Mouse (Mus musculus) erythroblast, embryonic 14.5 days (primary cell): ENCODE measurements at regions not wholly inside any gene's neighbourhood (a gene's known extent, or its start where the extent isn't known, plus 50 kb on each side); places are given as distances from the start of the nearest gene placed in this dataset.

Experiments
- H3K27me3 ChIP-seq: 2 replicates; pipeline ENCODE4 v1.6.1; 2012; ENCODE audit warnings: inconsistent platforms; ENCODE audit not compliant: control insufficient read depth
- H3K36me3 ChIP-seq: 2 replicates; pipeline ENCODE4 v1.6.1; 2012; ENCODE audit warnings: mild to moderate bottlenecking, inconsistent platforms; ENCODE audit not compliant: control insufficient read depth
- H3K4me1 ChIP-seq: 2 replicates; pipeline ENCODE4 v1.6.1; 2012; ENCODE audit warnings: inconsistent platforms; ENCODE audit not compliant: control insufficient read depth
- H3K4me3 ChIP-seq: replicated peaks from 2 replicates; pipeline ENCODE3; 2012; ENCODE audit warnings: moderate library complexity, mild to moderate bottlenecking, inconsistent platforms
- H3K9me3 ChIP-seq: 2 replicates; pipeline ENCODE4 v1.6.1; 2012; ENCODE audit warnings: low read length, inconsistent platforms, mixed read lengths; ENCODE audit not compliant: control insufficient read depth
- GATA1 ChIP-seq: IDR thresholded peaks from 2 replicates; pipeline ENCODE4 v1.6.1; 2012; ENCODE audit warnings: low read length, inconsistent platforms, mixed read lengths
- TAL1 ChIP-seq: IDR thresholded peaks from 3 replicates; pipeline ENCODE4 v1.6.1; 2012; ENCODE audit warnings: low read length, inconsistent platforms, mixed read lengths

- no peak for TF ChIP-seq GATA1
- no peak for TF ChIP-seq TAL1
- H3K4me3 ChIP-seq: no peak overlapping the region
- no peaks in the 10 kb centered on the region for H3K4me1 ChIP-seq
- H3K36me3 ChIP-seq: no peaks in the 10 kb centered on the region
- no peaks in the 10 kb centered on the region for H3K27me3 ChIP-seq
- H3K9me3 ChIP-seq: no peaks in the 10 kb centered on the region
These were observed 399.2 kb downstream of the Rps24 start for GRCm38 (mm10) chr14:24886164-24886563.

DNA sequence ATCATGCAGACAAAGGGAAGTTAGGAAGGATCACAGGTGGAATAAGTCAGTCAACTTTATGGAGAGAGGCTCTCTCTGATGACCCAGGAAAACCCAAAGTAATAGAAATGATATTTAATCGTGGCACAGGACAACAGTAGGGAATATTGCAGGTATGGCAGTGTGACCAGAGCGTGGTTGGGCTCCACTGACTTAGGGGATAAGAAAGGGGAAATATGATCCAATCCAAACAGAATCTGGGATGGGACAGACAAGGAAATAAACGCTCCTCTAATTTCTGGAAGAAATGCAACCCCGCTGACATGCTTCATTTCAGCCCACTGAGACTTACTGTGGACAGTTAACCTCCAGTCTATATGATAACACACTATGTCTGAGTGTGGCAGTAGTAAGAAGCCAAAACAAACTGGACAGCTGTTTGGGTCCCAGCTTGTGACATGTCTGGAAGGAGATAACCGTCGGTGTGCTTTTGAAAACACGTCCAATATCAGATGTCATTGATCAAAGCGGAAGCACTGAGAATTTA lies 400.0 kb downstream of the Rps24 start:
- no peak overlapping the region for H3K4me3 ChIP-seq
- H3K4me1 ChIP-seq: no peaks in the 10 kb centered on the region
- H3K27me3 ChIP-seq: no peaks in the 10 kb centered on the region
- TF ChIP-seq GATA1 (no peak), TAL1 (no peak)
- H3K9me3 ChIP-seq: no peaks in the 10 kb centered on the region
- no peaks in the 10 kb centered on the region for H3K36me3 ChIP-seq

DNA sequence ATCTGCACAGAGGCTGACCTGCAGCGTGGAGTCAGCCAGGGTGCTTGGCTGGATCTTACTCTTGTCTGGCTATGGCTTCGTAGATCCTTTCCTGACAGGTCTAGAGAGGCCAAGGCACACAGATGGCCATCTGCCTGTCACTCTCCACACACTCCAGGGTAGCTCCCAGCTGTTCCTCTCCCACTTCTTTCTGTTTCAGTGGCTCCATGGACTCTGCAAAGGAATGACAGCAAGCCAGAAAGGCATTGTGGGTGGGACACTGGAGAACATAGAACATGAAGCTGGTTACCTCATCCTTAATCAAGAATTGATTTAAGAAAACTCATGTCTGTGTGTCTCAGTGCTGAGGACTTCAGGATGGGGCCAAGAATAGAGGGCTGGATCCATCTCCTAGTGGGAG lies 403.9 kb downstream of the Rps24 start:
- no peaks in the 10 kb centered on the region for H3K36me3 ChIP-seq
- H3K4me3 ChIP-seq: no peak overlapping the region
- no peaks in the 10 kb centered on the region for H3K9me3 ChIP-seq

GRCm38 (mm10) chr14:24895196-24895595 lies 408.3 kb downstream of the Rps24 start:
- H3K27me3 ChIP-seq: no peaks in the 10 kb centered on the region
- H3K36me3 ChIP-seq: no peaks in the 10 kb centered on the region
- no peaks in the 10 kb centered on the region for H3K9me3 ChIP-seq
- H3K4me3 ChIP-seq: no peak overlapping the region
- TF ChIP-seq GATA1: no peak
- no peak for TF ChIP-seq TAL1
- no peaks in the 10 kb centered on the region for H3K4me1 ChIP-seq

More for the DNA sequence above, 403.9 kb downstream of the Rps24 start:
- H3K27me3 ChIP-seq: no peaks in the 10 kb centered on the region
- TF ChIP-seq GATA1: no peak
- TF ChIP-seq TAL1: no peak
- no peaks in the 10 kb centered on the region for H3K4me1 ChIP-seq

DNA sequence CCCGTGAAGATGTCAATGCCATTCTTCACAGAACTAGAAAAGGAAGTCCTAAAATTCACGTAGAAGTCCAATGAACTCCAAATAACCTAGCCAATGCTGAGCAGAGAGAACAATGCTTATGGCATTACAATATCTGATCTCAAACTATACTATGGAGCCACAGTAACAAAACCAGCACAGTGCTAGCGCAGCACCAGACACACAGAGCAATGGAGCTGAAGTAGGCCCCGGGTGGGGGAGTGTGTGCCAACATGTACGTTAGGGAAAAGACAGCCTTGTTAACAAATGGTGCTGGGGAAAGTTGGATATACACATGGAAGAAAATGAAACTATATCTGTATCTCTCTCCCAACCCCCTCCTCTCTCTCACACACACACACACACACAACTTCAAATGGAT lies 409.8 kb downstream of the Rps24 start:
- Histone ChIP-seq H3K36me3 (no peaks in the 10 kb centered on the region), H3K9me3 (no peaks in the 10 kb centered on the region), H3K27me3 (no peaks in the 10 kb centered on the region), H3K4me1 (no peaks in the 10 kb centered on the region), H3K4me3 (no peak overlapping the region)
- TF ChIP-seq GATA1: no peak
- TF ChIP-seq TAL1: no peak

GRCm38 (mm10) chr14:24900501-24901179 lies 413.7 kb downstream of the Rps24 start:
- Histone ChIP-seq H3K36me3 (no peaks in the 10 kb centered on the region), H3K4me3 (no peak overlapping the region), H3K4me1 (no peaks in the 10 kb centered on the region), H3K9me3 (no peaks in the 10 kb centered on the region), H3K27me3 (no peaks in the 10 kb centered on the region)
- no peak for TF ChIP-seq TAL1
- TF ChIP-seq GATA1: no peak

DNA sequence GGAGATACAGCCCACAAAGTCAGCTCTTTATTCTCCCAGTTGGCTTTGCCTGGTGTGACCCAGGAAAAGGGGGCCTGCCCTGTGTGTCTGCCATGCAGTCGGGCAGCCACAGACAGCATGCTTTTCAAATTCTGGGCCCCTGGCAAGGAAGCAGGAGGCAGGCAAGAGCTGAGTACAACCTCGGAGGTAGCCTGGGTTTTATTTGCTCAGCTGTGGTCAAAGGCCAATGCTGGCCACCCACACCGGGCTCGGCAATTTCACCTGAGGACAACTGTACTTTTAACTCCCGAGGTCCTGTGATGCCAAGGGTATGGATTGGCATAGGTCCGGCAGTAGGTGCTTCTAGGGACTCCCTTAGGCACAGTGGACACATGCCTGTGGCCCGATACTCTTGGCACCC lies 414.8 kb downstream of the Rps24 start:
- H3K36me3 ChIP-seq: no peaks in the 10 kb centered on the region
- no peaks in the 10 kb centered on the region for H3K4me1 ChIP-seq
- H3K27me3 ChIP-seq: no peaks in the 10 kb centered on the region
- no peaks in the 10 kb centered on the region for H3K9me3 ChIP-seq
- TF ChIP-seq TAL1 (no peak), GATA1 (no peak)
- no peak overlapping the region for H3K4me3 ChIP-seq

- TF ChIP-seq TAL1: no peak
- TF ChIP-seq GATA1: no peak
- no peaks in the 10 kb centered on the region for H3K27me3 ChIP-seq
- H3K36me3 ChIP-seq: no peaks in the 10 kb centered on the region
- H3K9me3 ChIP-seq: no peaks in the 10 kb centered on the region
- H3K4me1 ChIP-seq: no peaks in the 10 kb centered on the region
- H3K4me3 ChIP-seq: no peak overlapping the region
These were observed 415.9 kb downstream of the Rps24 start for GRCm38 (mm10) chr14:24902870-24903269.

GRCm38 (mm10) chr14:24904712-24905111 lies 417.8 kb downstream of the Rps24 start:
- Histone ChIP-seq H3K27me3 (no peaks in the 10 kb centered on the region), H3K36me3 (no peaks in the 10 kb centered on the region), H3K4me3 (no peak overlapping the region), H3K9me3 (no peaks in the 10 kb centered on the region), H3K4me1 (no peaks in the 10 kb centered on the region)
- TF ChIP-seq TAL1: no peak
- no peak for TF ChIP-seq GATA1

DNA sequence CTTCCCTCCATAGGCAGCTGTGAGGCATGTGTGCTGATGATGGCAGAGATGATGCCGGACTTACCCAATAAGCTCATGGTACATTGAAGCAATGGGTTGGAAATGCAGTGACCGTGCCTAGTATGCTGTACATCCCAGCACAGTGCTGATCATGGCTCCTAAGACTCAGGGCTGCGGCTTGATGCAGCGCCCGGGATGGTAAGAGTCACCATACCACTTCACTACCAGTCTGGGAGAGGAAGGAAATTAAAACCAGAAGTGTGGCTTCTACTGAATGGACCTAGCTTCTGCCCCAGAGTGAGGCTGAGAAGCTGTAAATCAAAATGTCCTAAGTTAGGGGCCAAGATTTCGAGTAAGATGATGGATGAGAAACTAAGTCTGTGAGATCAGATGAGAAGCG lies 420.0 kb downstream of the Rps24 start:
- Histone ChIP-seq H3K4me1 (no peaks in the 10 kb centered on the region), H3K9me3 (no peaks in the 10 kb centered on the region), H3K36me3 (no peaks in the 10 kb centered on the region), H3K27me3 (no peaks in the 10 kb centered on the region), H3K4me3 (no peak overlapping the region)
- no peak for TF ChIP-seq GATA1
- TF ChIP-seq TAL1: no peak
